Mouse (Mus musculus) E14TG2a.4 (cell line): ENCODE measurements around the gene Palm.

ENCODE experiments used
- CTCF ChIP-seq: conservative IDR thresholded peaks from 2 replicates; pipeline ENCODE4 v1.5.1; 2014; ENCODE audit warnings: low read length
- NANOG ChIP-seq: IDR thresholded peaks from 2 replicates; pipeline ENCODE4 v1.6.1; 2014; ENCODE audit warnings: borderline replicate concordance, low read length, mixed read lengths
- POU5F1 ChIP-seq: IDR thresholded peaks from 2 replicates; pipeline ENCODE4 v1.6.1; 2014; ENCODE audit warnings: low read length, borderline replicate concordance

DNA sequence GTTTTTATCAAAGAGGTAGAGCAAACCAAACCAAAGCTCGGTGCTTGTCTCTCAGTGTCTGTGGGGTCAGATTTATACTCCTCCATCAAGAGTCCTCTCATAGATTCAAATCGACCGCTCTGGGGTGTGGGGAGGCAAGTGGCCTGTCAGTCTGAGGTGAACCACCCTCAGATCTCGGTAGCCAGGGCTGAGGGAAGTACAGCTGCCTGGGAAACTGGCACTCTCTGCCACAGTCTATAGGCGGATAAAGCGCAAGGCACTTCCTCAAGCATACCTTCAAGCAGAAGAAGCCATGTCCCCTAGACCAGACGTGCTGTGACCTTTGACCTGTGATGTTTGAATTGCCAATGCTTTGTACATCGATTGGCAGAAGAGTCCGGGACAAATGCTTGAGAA is 39.4 kb downstream of the Palm start:
- no peak for TF ChIP-seq CTCF
- no peak for TF ChIP-seq POU5F1
- no peak for TF ChIP-seq NANOG
